Mouse (Mus musculus) T-cell, adult 2 months (primary cell): Measurements from ENCODE around the gene Smtnl2.

Source experiments
- DNase-seq: peaks from one replicate; pipeline ENCODE4 v3.0.0; 2022; ENCODE audit warnings: low spot score

Gene Smtnl2

GRCm38 (mm10) chr11:72401068-72401467 is 10.4 kb downstream of the Smtnl2 start:
- DNase-seq = no peak

- DNase-seq = no peak
Observed at GRCm38 (mm10) chr11:72397811-72398525, 13.5 kb downstream of the Smtnl2 start.

GRCm38 (mm10) chr11:72397072-72397471 is 14.4 kb downstream of the Smtnl2 start:
- no peak for DNase-seq

- DNase-seq = no peak
Observed at GRCm38 (mm10) chr11:72396621-72397020, 14.9 kb downstream of the Smtnl2 start.

GRCm38 (mm10) chr11:72395652-72396051 is 15.9 kb downstream of the Smtnl2 start:
- DNase-seq = no peak

- no peak for DNase-seq
Observed at GRCm38 (mm10) chr11:72394694-72395093, 16.8 kb downstream of the Smtnl2 start.

GRCm38 (mm10) chr11:72393669-72394068 is 17.8 kb downstream of the Smtnl2 start:
- DNase-seq = no peak

GRCm38 (mm10) chr11:72393243-72393642 is 18.3 kb downstream of the Smtnl2 start:
- DNase-seq = no peak

GRCm38 (mm10) chr11:72391181-72391580 is 20.3 kb downstream of the Smtnl2 start:
- DNase-seq = no peak

GRCm38 (mm10) chr11:72389407-72390142 is 21.9 kb downstream of the Smtnl2 start:
- no peak for DNase-seq

GRCm38 (mm10) chr11:72388113-72388529 is 23.4 kb downstream of the Smtnl2 start:
- DNase-seq = no peak

- no peak for DNase-seq
Observed at GRCm38 (mm10) chr11:72379351-72379750, 32.2 kb downstream of the Smtnl2 start.

- DNase-seq = no peak
Observed at GRCm38 (mm10) chr11:72378222-72378621, 33.3 kb downstream of the Smtnl2 start.

GRCm38 (mm10) chr11:72376562-72376961 is 35.0 kb downstream of the Smtnl2 start:
- no peak for DNase-seq

- DNase-seq = no peak
Observed at GRCm38 (mm10) chr11:72369904-72370672, 41.4 kb downstream of the Smtnl2 start.

GRCm38 (mm10) chr11:72367934-72368674 is 43.4 kb downstream of the Smtnl2 start:
- no peak for DNase-seq

- DNase-seq = no peak
Observed at GRCm38 (mm10) chr11:72366126-72366525, 45.4 kb downstream of the Smtnl2 start.

GRCm38 (mm10) chr11:72364526-72364925 is 47.0 kb downstream of the Smtnl2 start:
- no peak for DNase-seq

GRCm38 (mm10) chr11:72363523-72364240 is 47.8 kb downstream of the Smtnl2 start:
- DNase-seq = no peak

- DNase-seq = no peak
Observed at GRCm38 (mm10) chr11:72362347-72362741, 49.2 kb downstream of the Smtnl2 start, which contains the start of gene Tekt1. TSS of gene Tekt1 (minus strand) at chr11:72362442.
